Mouse (Mus musculus) small intestine, adult 2 months (tissue): ENCODE measurements around the gene Cenpm.

Experiments used
- CTCF ChIP-seq: fragments of 200-500 bp; IDR thresholded peaks from 2 replicates; pipeline ENCODE4 v1.5.1; 2012; ENCODE audit warnings: low read depth, mild to moderate bottlenecking, control low read depth, inconsistent platforms, low read length, moderate library complexity, mixed read lengths; ENCODE audit not compliant: insufficient replicate concordance, insufficient read length; ENCODE audit errors: extremely low read depth
- POLR2A ChIP-seq: fragments of 200-500 bp; IDR thresholded peaks from 2 replicates; pipeline ENCODE4 v1.6.1; 2012; ENCODE audit warnings: low read depth, mild to moderate bottlenecking, control low read depth, inconsistent platforms, low read length, moderate library complexity

- TF ChIP-seq CTCF (no peak), POLR2A (no peak)
Measured at GRCm38 (mm10) chr15:82292851-82293250, 48.3 kb upstream of the Cenpm start.
